Mouse (Mus musculus): Measurements from ENCODE around the gene Aff3.

Gene Aff3

GRCm38 (mm10) chr1:38357933-38358796, 306.6 kb downstream of the Aff3 start:
- in situ Hi-C loops (cut with MboI; ENCODE audit: low sequenced_read_pairs), result no loop called here

GRCm38 (mm10) chr1:38354585-38354984, 310.2 kb downstream of the Aff3 start:
- in situ Hi-C loops (cut with MboI; ENCODE audit: low sequenced_read_pairs), result no loop called here

- in situ Hi-C loops (cut with MboI; ENCODE audit: low sequenced_read_pairs), result no loop called here
These were observed 317.4 kb downstream of the Aff3 start for GRCm38 (mm10) chr1:38347346-38347745.

GRCm38 (mm10) chr1:38334206-38334605, 330.5 kb downstream of the Aff3 start:
- in situ Hi-C loops (cut with MboI; ENCODE audit: low sequenced_read_pairs), result no loop called here

- in situ Hi-C loops (cut with MboI; ENCODE audit: low sequenced_read_pairs), result no loop called here
These were observed 331.8 kb downstream of the Aff3 start for GRCm38 (mm10) chr1:38332919-38333318.

GRCm38 (mm10) chr1:38324206-38324605, 340.5 kb downstream of the Aff3 start:
- in situ Hi-C loops (cut with MboI; ENCODE audit: low sequenced_read_pairs), result no loop called here

- in situ Hi-C loops (cut with MboI; ENCODE audit: low sequenced_read_pairs), result no loop called here
These were observed 342.9 kb downstream of the Aff3 start for GRCm38 (mm10) chr1:38321861-38322260.

- in situ Hi-C loops (cut with MboI; ENCODE audit: low sequenced_read_pairs), result no loop called here
These were observed 343.8 kb downstream of the Aff3 start for GRCm38 (mm10) chr1:38320971-38321305.

- in situ Hi-C loops (cut with MboI; ENCODE audit: low sequenced_read_pairs), result no loop called here
These were observed 344.4 kb downstream of the Aff3 start for GRCm38 (mm10) chr1:38320126-38320970.

- in situ Hi-C loops (cut with MboI; ENCODE audit: low sequenced_read_pairs), result no loop called here
These were observed 346.1 kb downstream of the Aff3 start for GRCm38 (mm10) chr1:38318614-38319013.

- in situ Hi-C loops (cut with MboI; ENCODE audit: low sequenced_read_pairs), result no loop called here
These were observed 348.8 kb downstream of the Aff3 start for GRCm38 (mm10) chr1:38315992-38316391.

GRCm38 (mm10) chr1:38310496-38310895, 354.3 kb downstream of the Aff3 start:
- in situ Hi-C loops (cut with MboI; ENCODE audit: low sequenced_read_pairs), result no loop called here

- in situ Hi-C loops (cut with MboI; ENCODE audit: low sequenced_read_pairs), result no loop called here
These were observed 354.7 kb downstream of the Aff3 start for GRCm38 (mm10) chr1:38310076-38310475.

- in situ Hi-C loops (cut with MboI; ENCODE audit: low sequenced_read_pairs), result no loop called here
These were observed 355.4 kb downstream of the Aff3 start for GRCm38 (mm10) chr1:38309341-38309740.

GRCm38 (mm10) chr1:38308705-38308996, 356.1 kb downstream of the Aff3 start:
- in situ Hi-C loops (cut with MboI; ENCODE audit: low sequenced_read_pairs), result no loop called here

- in situ Hi-C loops (cut with MboI; ENCODE audit: low sequenced_read_pairs), result no loop called here
These were observed 356.7 kb downstream of the Aff3 start for GRCm38 (mm10) chr1:38307821-38308704.

- in situ Hi-C loops (cut with MboI; ENCODE audit: low sequenced_read_pairs), result no loop called here
These were observed 357.5 kb downstream of the Aff3 start for GRCm38 (mm10) chr1:38307234-38307633.

- in situ Hi-C loops (cut with MboI; ENCODE audit: low sequenced_read_pairs), result no loop called here
These were observed 358.6 kb downstream of the Aff3 start for GRCm38 (mm10) chr1:38306146-38306545.

GRCm38 (mm10) chr1:38304376-38304775, 360.4 kb downstream of the Aff3 start:
- in situ Hi-C loops (cut with MboI; ENCODE audit: low sequenced_read_pairs), result no loop called here

- in situ Hi-C loops (cut with MboI; ENCODE audit: low sequenced_read_pairs), result no loop called here
These were observed 366.5 kb downstream of the Aff3 start for GRCm38 (mm10) chr1:38298291-38298690.

GRCm38 (mm10) chr1:38294906-38295305, 369.8 kb downstream of the Aff3 start:
- in situ Hi-C loops (cut with MboI; ENCODE audit: low sequenced_read_pairs), result no loop called here
